Mouse (Mus musculus) ES-Bruce4 (cell line): ENCODE results near the gene Ccdc32.

ENCODE experiments used
- CTCF ChIP-seq: IDR thresholded peaks from one replicate; pipeline ENCODE4 v1.8.1; 2011; ENCODE audit warnings: low read depth, low read length
- POLR2A ChIP-seq: IDR thresholded peaks from one replicate; pipeline ENCODE4 v1.8.1; 2011; ENCODE audit warnings: low read length; ENCODE audit not compliant: insufficient read depth

DNA sequence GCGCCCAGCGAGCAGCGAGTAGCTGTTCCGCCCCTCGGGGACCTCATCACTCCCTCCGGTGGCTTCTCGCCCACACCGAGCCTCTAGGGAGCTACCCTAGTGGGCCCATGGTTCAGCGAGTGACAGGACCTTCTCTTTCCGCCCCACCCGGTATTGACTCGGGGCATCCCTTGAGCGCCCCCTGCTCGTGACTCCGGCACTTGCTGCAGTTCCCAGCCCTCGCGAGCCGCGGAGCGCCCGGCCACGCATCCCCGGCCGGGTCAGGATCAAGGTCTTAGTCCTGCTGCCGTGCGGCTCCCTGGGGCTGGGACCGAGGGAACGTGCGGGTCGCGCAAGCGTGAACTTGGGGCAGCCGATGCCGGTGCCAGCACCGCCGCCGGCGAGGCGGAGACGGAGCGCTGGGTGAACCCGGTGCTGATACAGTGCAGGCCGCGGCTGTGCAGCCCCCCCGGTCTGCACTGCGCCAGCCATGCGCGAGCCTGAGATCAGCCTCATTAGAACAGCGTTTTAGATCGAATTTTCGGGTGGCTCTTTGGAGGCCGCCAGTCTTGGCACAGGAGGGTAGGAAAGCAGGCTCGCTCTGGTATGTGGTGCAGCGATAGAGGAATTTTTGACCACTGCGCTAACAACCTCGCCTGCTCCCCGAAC lies 52.8 kb downstream of the Ccdc32 start:
- TF ChIP-seq CTCF: peak; percentile 56
- TF ChIP-seq POLR2A: no peak
